Mouse (Mus musculus): ENCODE measurements around the gene Rpl26. TPM values are rescaled to one million over a fixed set of nuclear protein-coding genes. Genes with fewer than 3 reads are reported as not detected.

The Rpl26 gene
- 4,511 and 5,371 TPM in 2 replicates for polyA plus RNA-seq (2011; ENCODE audit: insufficient read depth, insufficient read length, low read depth, missing spikeins)

- no peaks in the 10 kb centered on the region for H3K27me3 ChIP-seq (ENCODE audit: control insufficient read depth, insufficient read depth, low read length, poor library complexity, severe bottlenecking)
- peak within 1 kb of the TSS; percentile 68 for H3K27ac ChIP-seq (ENCODE audit: insufficient read depth, low read length)
- peak within 1 kb of the TSS; percentile 96 for H3K9ac ChIP-seq (ENCODE audit: low read depth, poor library complexity, severe bottlenecking)
- peak; percentile 88 for TF ChIP-seq POLR2A (IDR thresholded peaks at IDR 0.05; ENCODE audit: insufficient read depth, low read length)
- TF ChIP-seq CTCF (IDR thresholded peaks at IDR 0.05; ENCODE audit: low read depth, low read length): peak; percentile 86
- TF ChIP-seq EP300 (IDR thresholded peaks at IDR 0.05; ENCODE audit: insufficient read depth, low read depth, low read length): no peak
- peak within 1 kb of the TSS; percentile 95 for H3K4me3 ChIP-seq (ENCODE audit: low read depth, low read length)
- no peaks in the 10 kb centered on the region for H3K9me3 ChIP-seq (replicated peaks; ENCODE audit: control insufficient read depth, insufficient read depth, low read length, poor library complexity, severe bottlenecking)
- no peaks in the 10 kb centered on the region for H3K4me1 ChIP-seq (ENCODE audit: control insufficient read depth, insufficient read depth, low read length)
- peaks cover 47% of the 10 kb centered on the region for H3K36me3 ChIP-seq (ENCODE audit: control insufficient read depth, insufficient read depth, low read length, poor library complexity, severe bottlenecking)
These were observed at the start of gene Rpl26 for GRCm38 (mm10) chr11:68901351-68902046. Gene Rpl26 (plus strand): TSS chr11:68901583.

- Histone ChIP-seq H3K4me3 (ENCODE audit: low read depth, low read length) (peak overlapping the region; percentile 78), H3K27me3 (ENCODE audit: control insufficient read depth, insufficient read depth, low read length, poor library complexity, severe bottlenecking) (no peaks in the 10 kb centered on the region), H3K27ac (ENCODE audit: insufficient read depth, low read length) (peak overlapping the region; percentile 25), H3K9ac (ENCODE audit: low read depth, poor library complexity, severe bottlenecking) (peak overlapping the region; percentile 88), H3K9me3 (replicated peaks; ENCODE audit: control insufficient read depth, insufficient read depth, low read length, poor library complexity, severe bottlenecking) (no peaks in the 10 kb centered on the region), H3K4me1 (ENCODE audit: control insufficient read depth, insufficient read depth, low read length) (no peaks in the 10 kb centered on the region), H3K36me3 (ENCODE audit: control insufficient read depth, insufficient read depth, low read length, poor library complexity, severe bottlenecking) (no peaks in the 10 kb centered on the region)
- TF ChIP-seq POLR2A (IDR thresholded peaks at IDR 0.05; ENCODE audit: insufficient read depth, low read length) (no peak), CTCF (IDR thresholded peaks at IDR 0.05; ENCODE audit: low read depth, low read length) (no peak)
These were observed 49.5 kb upstream of the Rpl26 start for GRCm38 (mm10) chr11:68851644-68852485.

GRCm38 (mm10) chr11:68852486-68852901 lies 48.9 kb upstream of the Rpl26 start:
- Histone ChIP-seq H3K9ac (ENCODE audit: low read depth, poor library complexity, severe bottlenecking) (peak overlapping the region; percentile 88), H3K27ac (ENCODE audit: insufficient read depth, low read length) (peak overlapping the region; percentile 25), H3K27me3 (ENCODE audit: control insufficient read depth, insufficient read depth, low read length, poor library complexity, severe bottlenecking) (no peaks in the 10 kb centered on the region), H3K36me3 (ENCODE audit: control insufficient read depth, insufficient read depth, low read length, poor library complexity, severe bottlenecking) (no peaks in the 10 kb centered on the region), H3K4me3 (ENCODE audit: low read depth, low read length) (peak overlapping the region; percentile 78), H3K4me1 (ENCODE audit: control insufficient read depth, insufficient read depth, low read length) (no peaks in the 10 kb centered on the region), H3K9me3 (replicated peaks; ENCODE audit: control insufficient read depth, insufficient read depth, low read length, poor library complexity, severe bottlenecking) (no peaks in the 10 kb centered on the region)
- TF ChIP-seq EP300 (IDR thresholded peaks at IDR 0.05; ENCODE audit: insufficient read depth, low read depth, low read length) (no peak), POLR2A (IDR thresholded peaks at IDR 0.05; ENCODE audit: insufficient read depth, low read length) (no peak), CTCF (IDR thresholded peaks at IDR 0.05; ENCODE audit: low read depth, low read length) (no peak)

GRCm38 (mm10) chr11:68852932-68853409 lies 48.4 kb upstream of the Rpl26 start:
- Histone ChIP-seq H3K36me3 (ENCODE audit: control insufficient read depth, insufficient read depth, low read length, poor library complexity, severe bottlenecking) (no peaks in the 10 kb centered on the region), H3K27ac (ENCODE audit: insufficient read depth, low read length) (peak overlapping the region; percentile 25; the same call in 1 of the 2 replicates), H3K9me3 (replicated peaks; ENCODE audit: control insufficient read depth, insufficient read depth, low read length, poor library complexity, severe bottlenecking) (no peaks in the 10 kb centered on the region), H3K27me3 (ENCODE audit: control insufficient read depth, insufficient read depth, low read length, poor library complexity, severe bottlenecking) (no peaks in the 10 kb centered on the region), H3K4me3 (ENCODE audit: low read depth, low read length) (peak overlapping the region; percentile 78), H3K9ac (ENCODE audit: low read depth, poor library complexity, severe bottlenecking) (peak overlapping the region; percentile 88), H3K4me1 (ENCODE audit: control insufficient read depth, insufficient read depth, low read length) (no peaks in the 10 kb centered on the region)
- peak; percentile 58 for TF ChIP-seq POLR2A (IDR thresholded peaks at IDR 0.05; ENCODE audit: insufficient read depth, low read length)
- TF ChIP-seq CTCF (IDR thresholded peaks at IDR 0.05; ENCODE audit: low read depth, low read length): no peak
- 0 out of 2 replicates have a peak, but pooled peaks have one; percentile 22 for TF ChIP-seq EP300 (IDR thresholded peaks at IDR 0.05; ENCODE audit: insufficient read depth, low read depth, low read length)

- TF ChIP-seq CTCF (IDR thresholded peaks at IDR 0.05; ENCODE audit: low read depth, low read length) (no peak), EP300 (IDR thresholded peaks at IDR 0.05; ENCODE audit: insufficient read depth, low read depth, low read length) (no peak), POLR2A (IDR thresholded peaks at IDR 0.05; ENCODE audit: insufficient read depth, low read length) (no peak)
- Histone ChIP-seq H3K9me3 (replicated peaks; ENCODE audit: control insufficient read depth, insufficient read depth, low read length, poor library complexity, severe bottlenecking) (no peaks in the 10 kb centered on the region), H3K36me3 (ENCODE audit: control insufficient read depth, insufficient read depth, low read length, poor library complexity, severe bottlenecking) (no peaks in the 10 kb centered on the region), H3K4me1 (ENCODE audit: control insufficient read depth, insufficient read depth, low read length) (no peaks in the 10 kb centered on the region), H3K4me3 (ENCODE audit: low read depth, low read length) (peak overlapping the region; percentile 35), H3K27me3 (ENCODE audit: control insufficient read depth, insufficient read depth, low read length, poor library complexity, severe bottlenecking) (no peaks in the 10 kb centered on the region), H3K9ac (ENCODE audit: low read depth, poor library complexity, severe bottlenecking) (peak overlapping the region; percentile 69), H3K27ac (ENCODE audit: insufficient read depth, low read length) (0 out of 2 replicates have a peak overlapping the region, but pooled peaks have one; percentile 6)
These were observed 47.6 kb upstream of the Rpl26 start for GRCm38 (mm10) chr11:68853611-68854401.
